Mouse (Mus musculus): ENCODE results near the gene Diablo. TPM values are rescaled to one million over a fixed set of nuclear protein-coding genes. Genes with fewer than 3 reads are reported as not detected.
"Not testable (repeated sequence)": the region's sequence is repeated elsewhere in the genome, so short reads cannot be mapped to it uniquely, and the experiment has no call there.

The Diablo gene
- total RNA-seq (2021) = 10 to 100 TPM; 35.7 to 36.8 TPM
- long read RNA-seq, experiment 1, transcript Diablo-203 (6 exons, 1,576 nt) = major isoform, 95 of 98 reads
- long read RNA-seq, experiment 1, partial matches to known transcripts = 0 of 98 reads
- long read RNA-seq, experiment 1, other reads (novel, unspliced or antisense) = 2 of 98 reads
- long read RNA-seq, experiment 2, transcript Diablo-203 (6 exons, 1,576 nt) = major isoform, 103 of 105 reads
- long read RNA-seq, experiment 2, partial matches to known transcripts = 0 of 105 reads
- long read RNA-seq, experiment 2, other reads (novel, unspliced or antisense) = 2 of 105 reads

DNA sequence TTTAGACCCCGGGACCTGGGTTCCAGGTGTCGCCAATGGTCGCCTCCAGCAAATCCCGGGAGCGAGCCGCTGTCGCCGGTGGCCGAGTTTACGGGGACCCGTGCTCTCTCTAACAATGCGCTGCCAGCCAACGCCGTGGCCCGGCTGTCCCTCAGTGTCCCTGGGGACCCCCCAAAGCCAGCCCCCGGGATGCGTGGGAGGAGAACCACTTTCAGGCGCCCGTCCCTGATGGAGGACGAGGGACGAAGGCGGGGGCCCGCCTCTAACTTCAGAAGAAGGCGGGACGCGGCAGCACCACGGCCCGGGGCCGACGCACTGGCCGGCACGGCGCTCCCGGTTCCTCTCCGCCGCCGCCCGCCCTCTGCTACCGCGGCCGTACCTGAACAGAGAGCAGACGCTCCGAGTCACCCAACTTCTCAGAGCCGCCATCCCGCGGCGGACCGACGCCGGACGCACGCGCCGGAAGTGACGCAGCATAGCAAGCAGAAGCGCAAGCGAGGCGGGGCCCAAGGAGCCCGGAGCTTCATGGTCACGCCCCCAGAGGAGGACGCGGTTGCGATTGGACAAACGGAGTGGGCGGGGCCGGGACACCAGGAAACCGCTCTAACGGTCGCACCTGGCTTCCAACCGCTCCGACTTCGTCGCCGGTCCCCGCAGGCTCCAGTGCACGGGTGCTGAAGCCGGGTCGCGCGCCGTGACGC is at the start of gene Diablo:
Gene Diablo (minus strand): TSS at position 485 of the 701 bp plus-strand sequence.
- intact Hi-C loops (cut with DNase I; ENCODE audit: low total_unique reads) = no loop called here
- peak; percentile 99 for DNase-seq

DNA sequence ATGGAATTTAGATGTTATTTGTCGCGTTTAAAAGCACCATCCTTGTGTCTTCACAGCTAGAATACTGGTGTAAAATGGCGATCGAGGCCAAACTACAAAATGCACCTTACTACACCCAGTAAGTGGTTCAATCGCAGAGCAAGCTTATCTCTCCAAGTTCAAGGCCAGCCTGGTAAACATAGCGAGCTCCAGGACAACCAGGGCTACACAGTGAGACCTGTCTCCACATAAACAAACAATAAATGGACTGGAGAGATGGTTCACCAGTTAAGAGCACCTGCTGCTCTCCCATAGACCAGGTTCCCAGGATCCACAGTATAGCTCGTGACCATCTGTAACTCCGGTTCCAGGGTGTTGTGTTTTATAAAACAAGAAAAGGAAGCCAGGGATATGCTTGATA is 49.4 kb upstream of the Diablo start:
- intact Hi-C loops (cut with DNase I; ENCODE audit: low total_unique reads) = no loop called here
- no peak for DNase-seq

DNA sequence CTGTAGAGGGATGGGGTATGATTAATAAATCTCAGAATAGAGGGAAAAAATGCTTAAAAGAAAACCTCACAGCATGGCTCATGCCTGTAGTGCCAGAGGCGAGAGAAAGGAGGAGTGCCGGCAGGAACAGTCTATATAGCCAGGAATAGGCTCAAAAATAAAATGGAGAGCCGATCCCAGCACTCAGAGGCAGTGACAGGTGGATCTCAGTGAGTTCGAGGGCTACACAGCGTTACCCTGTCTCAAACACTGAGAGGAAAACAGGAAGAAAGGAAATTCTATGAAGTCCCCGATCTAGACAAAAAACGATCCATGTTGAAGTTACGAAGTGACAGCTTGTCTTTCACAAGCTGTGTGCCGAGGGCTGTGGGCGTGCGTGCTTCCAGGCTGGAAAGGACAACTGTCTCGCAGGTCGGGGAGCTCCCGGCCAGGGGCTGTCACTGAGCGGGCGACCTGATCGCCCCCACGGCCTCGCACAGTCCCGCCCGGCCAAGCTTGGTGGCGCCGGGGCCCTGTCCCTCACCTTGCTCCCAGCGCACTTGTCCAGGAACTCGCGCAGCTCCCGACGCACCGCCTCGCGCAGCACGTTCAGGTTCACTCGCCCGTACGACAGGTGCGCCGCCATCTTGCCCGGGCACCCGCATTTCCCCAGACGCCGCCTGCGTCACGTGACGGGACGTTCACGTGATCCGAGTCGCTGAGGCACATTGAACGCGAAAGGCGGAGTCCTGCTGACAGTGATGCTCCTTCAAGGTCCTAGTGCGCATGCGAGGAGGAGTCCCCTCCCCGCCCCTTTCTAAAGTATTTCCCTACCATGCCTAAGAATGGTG is 48.6 kb upstream of the Diablo start, which contains the start of gene Vps33a:
Gene Vps33a (minus strand): TSS at position 682 of the 830 bp plus-strand sequence.
- DNase-seq = peak; percentile 99
- intact Hi-C loops (cut with DNase I; ENCODE audit: low total_unique reads) = no loop called here

DNA sequence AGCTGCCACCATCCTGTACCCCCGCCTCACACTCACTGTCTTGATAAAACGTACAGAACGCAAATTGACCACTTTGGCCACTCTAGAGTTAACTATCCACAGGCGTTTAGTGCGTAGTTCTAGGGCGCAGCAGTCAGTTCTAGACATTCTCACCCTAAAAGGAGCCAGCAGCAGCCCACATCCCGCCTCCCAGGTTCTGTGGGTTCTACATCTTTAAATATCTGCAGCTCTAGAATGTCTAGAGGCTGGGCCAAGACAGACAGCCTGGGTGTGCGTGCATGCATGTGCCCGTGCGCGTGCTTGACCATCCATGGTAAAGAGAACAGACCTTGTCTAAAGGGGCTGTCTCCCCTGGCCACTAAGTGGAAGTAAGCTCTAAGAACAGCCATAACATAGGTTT is 37.2 kb upstream of the Diablo start:
- intact Hi-C loops (cut with DNase I; ENCODE audit: low total_unique reads) = no loop called here
- DNase-seq = no peak

DNA sequence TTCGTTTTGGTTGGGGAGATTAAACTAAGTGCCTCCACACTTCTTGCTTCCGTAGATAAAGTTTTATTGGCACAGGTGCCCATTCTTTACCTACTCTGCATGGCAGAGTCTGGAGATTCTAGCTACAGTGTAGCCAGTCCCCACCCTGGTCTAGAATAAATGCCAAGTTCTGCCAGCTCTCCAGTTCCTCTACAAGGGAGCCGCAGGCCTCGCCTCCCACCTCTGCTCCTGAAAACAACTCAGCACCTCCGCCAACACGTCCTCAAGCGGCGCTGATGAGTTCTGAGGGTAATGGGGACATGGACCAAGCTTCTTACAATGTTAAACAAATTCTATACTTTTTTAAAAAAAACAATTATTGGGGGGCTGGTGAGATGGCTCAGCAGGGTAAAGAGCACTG is 35.6 kb upstream of the Diablo start:
- no peak for DNase-seq
- intact Hi-C loops (cut with DNase I; ENCODE audit: low total_unique reads) = no loop called here

DNA sequence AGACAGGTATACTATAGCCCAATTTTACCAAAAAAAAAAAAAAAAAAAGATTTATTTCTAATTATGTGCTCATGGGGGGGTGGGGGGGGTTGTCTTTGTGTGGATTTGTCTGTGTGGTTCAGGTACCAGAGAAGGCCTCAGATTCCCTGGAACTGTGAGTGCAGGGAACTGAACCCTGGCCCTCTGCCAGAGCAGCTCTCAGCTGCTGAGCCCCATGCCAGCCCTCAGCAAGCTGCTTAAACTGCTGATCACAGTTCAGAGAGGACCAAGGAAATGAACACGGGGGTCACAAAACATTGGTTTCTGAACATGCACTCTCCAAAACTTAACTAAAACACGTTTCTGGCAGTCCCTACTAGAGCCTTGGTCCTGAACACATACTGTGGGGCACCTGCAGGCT is 32.5 kb upstream of the Diablo start:
- intact Hi-C loops (cut with DNase I; ENCODE audit: low total_unique reads) = no loop called here
- DNase-seq = peak; percentile 68

DNA sequence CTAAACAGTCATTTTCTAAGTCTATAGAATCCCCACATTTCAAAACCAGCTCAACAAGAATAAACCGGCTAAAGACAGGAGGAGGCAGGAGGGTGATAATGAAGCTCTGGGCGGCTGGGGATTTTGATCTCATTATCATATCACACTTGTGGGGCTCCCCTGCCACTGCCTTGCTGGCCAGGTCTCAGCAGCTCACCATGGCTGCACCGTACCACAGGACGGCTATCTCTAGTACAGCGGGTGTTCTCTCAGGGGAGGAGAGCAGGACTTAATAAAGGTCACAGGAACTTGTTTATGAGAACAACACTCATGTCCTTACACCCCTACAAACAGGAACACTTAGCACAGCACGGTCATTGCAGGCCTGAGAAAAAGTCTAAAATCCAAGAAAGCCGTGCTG is 31.7 kb upstream of the Diablo start:
- intact Hi-C loops (cut with DNase I; ENCODE audit: low total_unique reads) = no loop called here
- DNase-seq = no peak

DNA sequence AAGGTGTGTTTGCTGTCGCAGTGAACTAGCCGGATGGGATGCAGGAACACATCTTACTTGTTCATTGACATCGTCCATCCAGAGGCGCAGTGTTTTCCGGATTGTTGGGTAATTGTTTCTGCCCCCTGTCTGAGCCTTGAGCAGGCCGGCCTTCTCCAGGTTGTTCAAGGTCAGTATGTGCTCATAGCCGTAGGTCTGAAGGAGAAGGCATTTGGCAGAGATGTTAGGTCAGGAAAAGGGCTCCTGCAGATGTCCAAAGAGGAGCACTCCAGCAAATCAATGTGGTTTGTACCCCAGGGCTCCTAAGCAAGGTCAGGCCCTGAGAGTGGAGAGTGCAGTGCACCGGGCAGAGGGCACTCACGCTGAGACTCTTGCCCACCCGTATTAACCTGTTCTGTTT is 9.8 kb upstream of the Diablo start:
- DNase-seq = no peak
- intact Hi-C loops (cut with DNase I; ENCODE audit: low total_unique reads) = no loop called here

DNA sequence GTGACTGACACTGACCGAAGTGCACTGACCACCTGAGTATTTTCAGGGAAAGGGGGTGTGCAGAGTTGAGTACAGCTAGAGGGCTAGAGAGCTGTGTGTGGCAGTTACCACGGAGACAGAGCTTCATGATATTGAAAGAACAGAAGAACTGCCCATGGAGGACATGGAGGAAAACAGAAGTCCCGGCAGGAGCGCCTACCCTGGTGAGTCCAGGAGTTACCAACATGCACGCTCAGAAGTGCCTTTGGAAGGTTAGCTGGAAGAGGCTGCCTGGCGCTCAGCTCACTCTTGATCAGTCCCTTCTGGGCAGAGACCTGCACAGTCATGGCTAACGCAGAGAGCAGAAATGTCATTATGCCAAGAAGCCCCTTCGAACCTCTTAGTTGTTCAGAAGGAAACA is 6.1 kb upstream of the Diablo start:
- intact Hi-C loops (cut with DNase I; ENCODE audit: low total_unique reads) = no loop called here
- DNase-seq = no peak

DNA sequence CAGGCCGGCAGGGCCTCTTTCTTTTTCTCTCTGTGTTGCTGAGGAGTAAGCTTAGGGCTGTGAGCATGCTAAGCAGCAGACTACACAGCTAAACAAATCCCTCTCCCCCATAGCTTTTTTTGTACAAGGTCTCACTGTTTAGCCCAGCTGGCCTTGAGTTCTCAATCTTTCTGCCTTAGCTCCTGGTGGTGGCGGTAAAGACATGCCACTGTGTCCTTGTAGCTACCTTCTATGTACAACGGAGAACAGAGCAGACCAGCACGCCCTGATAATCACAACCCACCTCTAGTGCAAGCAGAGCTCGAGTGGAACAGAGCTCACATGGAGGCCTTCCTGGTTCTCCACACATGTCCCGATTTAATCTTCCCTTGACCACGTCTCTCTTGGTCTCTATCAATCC is 4.7 kb upstream of the Diablo start:
- intact Hi-C loops (cut with DNase I; ENCODE audit: low total_unique reads) = no loop called here
- no peak for DNase-seq

DNA sequence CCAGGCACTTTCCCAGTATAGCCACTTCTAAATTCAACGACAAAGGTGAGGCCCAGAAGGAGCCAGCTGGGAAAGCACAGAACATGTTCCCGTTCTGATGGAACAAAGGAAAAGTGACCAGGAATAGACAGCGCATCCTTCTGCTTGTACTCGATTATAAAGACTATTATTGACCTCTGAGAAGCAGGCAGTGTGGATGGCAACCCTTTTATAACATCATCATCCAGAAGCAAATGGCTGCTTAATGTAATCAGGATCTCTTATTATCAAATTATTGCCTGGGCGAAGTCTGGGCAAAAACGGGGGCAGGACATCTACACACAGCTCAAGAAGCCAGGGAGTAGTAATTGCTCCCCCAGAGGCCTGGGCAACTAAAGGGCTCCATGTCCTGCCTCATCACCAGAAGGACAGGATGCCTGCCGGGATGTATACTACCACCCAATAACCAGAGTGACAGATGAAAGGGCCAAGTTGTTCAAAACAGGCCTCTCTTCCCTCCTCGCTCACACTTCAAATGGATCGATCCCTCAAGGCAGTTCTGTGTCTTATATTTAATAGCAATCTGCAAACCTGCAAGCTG is 2.0 kb upstream of the Diablo start:
- intact Hi-C loops (cut with DNase I; ENCODE audit: low total_unique reads) = no loop called here
- no peak for DNase-seq

DNA sequence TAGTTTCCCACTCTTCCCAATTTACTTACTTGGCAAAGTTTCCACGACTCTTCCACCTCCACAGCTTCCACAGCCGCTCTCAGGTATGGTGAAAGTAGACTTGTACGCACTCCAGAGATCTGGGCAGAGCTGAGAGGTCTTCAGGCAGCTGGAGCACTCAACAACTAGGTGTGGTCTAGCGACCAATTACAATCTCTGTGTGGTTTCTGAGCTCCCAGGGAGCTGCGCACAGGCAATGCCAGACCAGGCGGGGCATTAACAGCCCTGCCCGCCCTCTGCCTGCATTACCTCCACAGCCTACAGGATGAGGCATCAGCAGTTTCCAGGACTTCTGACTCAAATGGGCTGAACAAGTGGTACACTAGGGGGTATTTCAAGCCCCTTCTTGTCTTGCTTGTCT is 1.3 kb upstream of the Diablo start, which contains the start of gene Gm49027:
Gene Gm49027 (minus strand): TSS at position 208 of the 400 bp plus-strand sequence.
- no peak for DNase-seq
- intact Hi-C loops (cut with DNase I; ENCODE audit: low total_unique reads) = no loop called here

DNA sequence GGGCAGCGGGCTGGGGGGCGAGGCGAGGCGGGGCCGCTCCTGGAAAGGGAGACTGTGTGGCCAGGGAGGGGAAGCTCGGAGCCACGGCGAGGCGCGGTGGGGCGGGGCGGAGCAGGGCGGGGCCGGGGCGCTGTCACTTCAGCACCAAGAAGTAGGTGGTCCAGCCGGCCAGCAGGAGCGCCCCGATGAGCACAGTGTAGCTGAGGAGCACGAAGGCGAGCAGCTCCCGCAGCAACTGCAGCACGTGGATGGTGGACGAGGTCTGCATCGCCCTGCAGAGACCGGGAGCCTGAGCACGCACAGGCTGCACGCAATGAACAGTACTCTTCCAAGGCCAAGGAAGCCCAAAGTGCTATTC is 396 bp upstream of the Diablo start:
- no peak for DNase-seq

DNA sequence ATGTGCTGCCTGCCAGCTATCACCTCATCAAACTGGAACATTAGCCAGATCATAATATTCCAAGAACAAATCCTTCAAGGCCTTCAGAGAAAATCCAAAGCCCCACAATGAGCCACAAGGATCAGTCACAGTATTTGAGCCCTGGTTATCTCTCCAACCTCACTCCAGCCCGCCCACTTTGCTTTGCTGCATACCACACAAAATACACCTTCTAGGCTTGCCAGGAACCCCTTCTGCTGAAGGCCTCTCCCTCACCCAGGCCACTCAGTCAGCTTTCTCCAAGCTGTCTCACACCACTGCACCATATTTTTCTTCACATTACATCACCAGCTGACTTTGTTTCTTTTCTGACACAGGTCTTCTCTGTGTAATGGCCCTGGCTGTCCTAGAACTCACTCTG is 1.8 kb downstream of the Diablo start:
- no peak for DNase-seq
- intact Hi-C loops (cut with DNase I; ENCODE audit: low total_unique reads) = no loop called here

More for the DNA sequence above, 396 bp upstream of the Diablo start:
- intact Hi-C loops (cut with DNase I; ENCODE audit: low total_unique reads) = no loop called here

DNA sequence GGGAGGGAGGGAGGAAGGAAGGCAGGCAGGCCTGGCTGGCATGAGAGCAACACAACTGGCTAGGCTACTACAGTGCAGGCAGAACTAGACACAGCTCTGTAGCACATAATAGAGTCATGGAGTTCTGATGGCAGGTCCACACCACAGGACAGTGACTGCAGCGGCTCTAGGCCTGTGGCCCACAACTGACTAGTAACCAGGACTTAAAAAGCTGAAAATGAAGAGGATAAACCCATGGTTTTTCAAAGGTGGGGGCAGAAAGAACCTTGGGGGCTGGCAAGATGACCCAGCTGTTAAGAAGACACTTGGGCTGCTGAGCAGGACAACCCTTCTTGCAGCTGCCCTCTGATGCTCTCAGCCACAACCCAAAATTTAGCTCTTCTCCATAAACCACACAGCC is 2.4 kb downstream of the Diablo start:
- intact Hi-C loops (cut with DNase I; ENCODE audit: low total_unique reads) = no loop called here
- DNase-seq = no peak

DNA sequence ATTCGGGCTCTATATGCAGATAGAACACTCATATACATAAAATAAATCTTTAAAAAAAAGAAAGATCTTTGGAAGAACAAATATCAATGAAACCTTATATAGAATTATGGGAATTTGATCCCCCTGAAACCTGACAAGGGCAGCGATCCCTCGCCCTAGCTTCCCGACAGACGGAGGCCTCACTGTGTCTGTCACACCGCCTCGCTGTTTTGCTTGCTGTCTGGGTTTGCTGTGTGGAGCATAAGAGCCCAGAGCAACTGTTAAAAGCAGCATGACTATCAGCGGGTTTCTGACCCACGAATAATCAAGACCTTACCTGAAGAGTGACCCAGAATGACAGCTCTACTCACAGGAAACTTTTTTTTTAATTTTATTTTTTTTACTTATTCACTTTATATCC is 3.3 kb downstream of the Diablo start:
- intact Hi-C loops (cut with DNase I; ENCODE audit: low total_unique reads) = no loop called here
- no peak for DNase-seq

DNA sequence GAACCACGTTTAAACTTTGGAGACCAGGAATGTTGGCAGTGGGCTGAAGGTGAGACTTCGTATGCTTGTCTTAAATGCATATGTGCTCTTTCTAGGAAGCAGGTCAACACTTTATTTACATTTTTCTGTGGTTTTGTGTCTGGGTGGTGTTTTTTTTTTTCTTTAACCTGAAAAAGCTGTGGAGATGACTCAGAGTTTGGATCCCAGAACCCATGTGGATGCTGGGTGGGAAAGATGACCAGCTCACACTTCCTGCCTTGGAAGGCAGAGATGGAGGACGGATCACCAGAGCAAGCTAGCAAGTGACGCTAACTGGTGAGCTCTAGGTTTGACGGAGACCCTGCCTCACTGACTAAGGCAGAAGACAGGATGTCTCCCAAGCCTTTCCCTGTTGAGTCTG is 9.1 kb downstream of the Diablo start:
- no peak for DNase-seq
- intact Hi-C loops (cut with DNase I; ENCODE audit: low total_unique reads) = loop anchor here (5.0 kb wide), 1 partner anchor 63 kb away; no protein-coding TSS in a partner anchor

DNA sequence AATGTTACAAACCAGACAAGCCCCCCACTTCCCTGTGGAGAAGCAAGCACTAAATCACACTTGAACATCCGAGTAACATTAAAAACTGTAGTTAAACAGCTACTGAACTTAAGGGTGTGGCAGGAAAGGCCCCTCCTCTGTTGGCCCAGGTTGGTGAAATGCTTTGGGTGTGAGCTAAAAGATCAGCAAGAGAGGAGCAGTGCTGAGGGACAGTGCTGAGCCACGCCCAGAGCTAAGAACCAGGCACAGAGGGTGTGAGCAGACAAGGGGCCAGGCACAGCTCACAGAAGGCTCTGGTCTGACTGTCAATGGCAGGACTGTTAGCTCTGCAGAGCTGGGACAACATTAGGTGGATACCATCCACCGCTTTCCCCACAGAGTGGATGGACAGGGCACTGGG is 11.9 kb downstream of the Diablo start:
- intact Hi-C loops (cut with DNase I; ENCODE audit: low total_unique reads) = no loop called here
- DNase-seq = no peak

DNA sequence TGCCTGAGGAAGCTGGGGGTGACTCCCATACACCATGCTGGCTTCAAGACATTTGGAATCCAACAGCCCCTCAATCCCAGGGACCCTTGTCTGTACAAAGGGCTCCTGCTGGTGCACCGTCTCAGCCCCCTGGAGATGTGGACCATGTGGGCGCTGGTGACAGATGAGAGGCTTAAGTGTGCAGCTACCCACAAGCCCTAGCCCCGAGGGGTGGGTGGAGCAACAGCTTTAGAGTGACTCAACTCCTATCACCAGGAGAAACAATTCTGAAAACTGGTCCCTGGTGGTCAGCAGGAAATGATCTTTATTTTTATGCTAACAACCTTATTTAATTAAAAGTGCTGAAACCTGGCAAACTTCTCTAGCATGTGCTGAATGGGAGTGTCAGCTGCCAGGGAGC is 12.6 kb downstream of the Diablo start:
- intact Hi-C loops (cut with DNase I; ENCODE audit: low total_unique reads); DNase-seq: not testable (repeated sequence)

DNA sequence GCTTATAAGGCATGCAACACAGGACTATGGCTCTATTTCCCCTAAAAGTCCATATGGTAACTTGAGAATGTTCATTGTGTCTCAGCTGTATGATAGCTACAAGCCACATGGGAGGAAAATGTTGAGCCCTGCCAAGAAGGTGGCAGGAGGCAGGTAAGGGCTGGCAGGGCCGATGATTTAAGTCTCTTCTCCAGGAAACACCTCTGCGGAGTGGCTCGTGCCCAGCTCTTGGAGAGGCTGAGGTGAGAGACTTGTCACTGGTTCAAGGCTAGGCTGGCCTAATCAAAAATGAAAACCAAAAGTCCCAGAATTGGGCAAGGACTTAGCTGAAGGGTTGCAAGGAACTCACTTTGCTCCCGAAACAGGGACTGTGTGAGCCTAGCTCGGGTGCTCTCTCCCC is 13.8 kb downstream of the Diablo start, which contains the start of gene B3gnt4:
Gene B3gnt4 (plus strand): TSS at position 301 of the 400 bp plus-strand sequence.
- DNase-seq = no peak

More for the DNA sequence above, 13.8 kb downstream of the Diablo start, which contains the start of gene B3gnt4:
- intact Hi-C loops (cut with DNase I; ENCODE audit: low total_unique reads) = no loop called here

All from gastrocnemius, postnatal 14 days (tissue).